Mouse (Mus musculus): ENCODE data around the gene Tacc2. TPM values are rescaled to one million over a fixed set of nuclear protein-coding genes. Genes with fewer than 3 reads are reported as not detected.
A peak's percentile ranks its signal among the peaks of the same experiment; 100 is the strongest.

Gene Tacc2
- polyA plus RNA-seq, 1 experiment from 2014 or later, result 19.8 TPM

GRCm38 (mm10) chr7:130543181-130543580 is 34.1 kb upstream of the Tacc2 start:
- no peak overlapping the region for H3K4me2 ChIP-seq (replicated peaks; ENCODE audit: low read depth, low read length)
- no peak overlapping the region for H3K4me3 ChIP-seq (ENCODE audit: low read depth, low read length)
- H3K9me3 ChIP-seq (ENCODE audit: low read length), result no peaks in the 10 kb centered on the region
- peaks cover 2% of the 10 kb centered on the region; the same call in 1 of the 2 replicates for H3K4me1 ChIP-seq (ENCODE audit: insufficient read depth, low read depth, low read length)
- H3K27me3 ChIP-seq (replicated peaks; ENCODE audit: insufficient read depth, low read length), result no peaks in the 10 kb centered on the region
- ATAC-seq (no peak), DNase-seq (ENCODE audit: low spot score) (no peak)
- H3K9ac ChIP-seq (replicated peaks; ENCODE audit: low read depth), result no peak overlapping the region
- TF ChIP-seq EP300 (IDR thresholded peaks at IDR 0.05) (no peak), CTCF (IDR thresholded peaks at IDR 0.05) (no peak)
- H3K36me3 ChIP-seq (ENCODE audit: insufficient read depth, low read length), result peaks cover 16% of the 10 kb centered on the region
- over 99% methylated on average over 4 of the region's 4 CpGs for WGBS
- no peak overlapping the region for H3K27ac ChIP-seq (ENCODE audit: low read length)

DNA sequence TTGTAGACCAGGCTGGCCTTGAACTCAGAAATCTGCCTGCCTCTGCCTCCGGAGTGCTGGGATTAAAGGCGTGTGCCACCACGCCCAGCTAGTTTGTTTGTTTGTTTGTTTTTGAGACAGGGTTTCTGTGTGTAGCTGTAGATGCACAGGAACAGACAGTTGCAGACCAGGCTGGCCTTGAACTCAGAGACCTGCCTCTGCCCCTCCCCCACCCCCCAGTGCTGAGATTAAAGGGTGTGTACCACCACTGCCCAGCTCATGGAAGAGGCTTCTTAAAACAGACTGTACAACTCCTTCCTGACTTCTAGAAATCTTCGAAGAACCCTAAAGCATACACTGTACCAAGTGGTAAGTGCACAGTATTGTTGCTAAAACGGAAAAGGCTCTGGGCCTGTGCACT is 31.8 kb upstream of the Tacc2 start:
- 0 out of 2 replicates have a peak, but pooled peaks cover 4% of the 10 kb centered on the region for H3K36me3 ChIP-seq (ENCODE audit: insufficient read depth, low read length)
- TF ChIP-seq CTCF (IDR thresholded peaks at IDR 0.05) (no peak), EP300 (IDR thresholded peaks at IDR 0.05) (no peak)
- H3K27ac ChIP-seq (ENCODE audit: low read length), result 0 out of 2 replicates have a peak overlapping the region, but pooled peaks have one; percentile 99
- DNase-seq (ENCODE audit: low spot score) (no peak), ATAC-seq (no peak)
- peaks cover 2% of the 10 kb centered on the region; the same call in 1 of the 2 replicates for H3K4me1 ChIP-seq (ENCODE audit: insufficient read depth, low read depth, low read length)
- 90% methylated on average over 5 of the region's 5 CpGs for WGBS
- H3K9me3 ChIP-seq (ENCODE audit: low read length), result no peaks in the 10 kb centered on the region
- H3K27me3 ChIP-seq (replicated peaks; ENCODE audit: insufficient read depth, low read length), result no peaks in the 10 kb centered on the region
- peak overlapping the region; percentile 68; the same call in 1 of the 2 replicates for H3K4me2 ChIP-seq (replicated peaks; ENCODE audit: low read depth, low read length)
- no peak overlapping the region for H3K9ac ChIP-seq (replicated peaks; ENCODE audit: low read depth)
- H3K4me3 ChIP-seq (ENCODE audit: low read depth, low read length), result no peak overlapping the region

DNA sequence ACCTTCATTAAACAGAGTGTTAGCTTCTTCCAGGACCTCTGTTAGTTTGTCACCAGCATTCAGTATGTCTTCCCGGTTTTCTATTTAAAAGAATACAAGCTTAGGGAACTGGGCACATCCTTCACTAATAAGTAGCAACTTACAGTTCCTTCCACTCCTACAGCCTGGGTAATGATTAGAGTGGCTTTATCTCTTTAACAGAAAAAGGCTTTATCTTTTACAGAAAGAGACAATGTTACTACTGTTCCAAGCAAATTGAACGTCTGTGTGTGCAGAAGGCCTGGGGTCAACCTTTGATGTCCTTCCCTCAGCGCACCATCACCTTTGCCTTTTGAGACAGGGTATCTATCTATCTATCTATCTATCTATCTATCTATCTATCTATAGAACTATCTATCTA is 31.3 kb upstream of the Tacc2 start:
- H3K36me3 ChIP-seq (ENCODE audit: insufficient read depth, low read length), result 0 out of 2 replicates have a peak, but pooled peaks cover 4% of the 10 kb centered on the region
- H3K9ac ChIP-seq (replicated peaks; ENCODE audit: low read depth), result peak overlapping the region; percentile 98
- 40% methylated on average over 3 of the region's 3 CpGs for WGBS
- TF ChIP-seq CTCF (IDR thresholded peaks at IDR 0.05) (no peak), EP300 (IDR thresholded peaks at IDR 0.05) (no peak)
- H3K4me3 ChIP-seq (ENCODE audit: low read depth, low read length), result peak overlapping the region; percentile 96
- no peak for ATAC-seq
- no peaks in the 10 kb centered on the region for H3K27me3 ChIP-seq (replicated peaks; ENCODE audit: insufficient read depth, low read length)
- H3K4me2 ChIP-seq (replicated peaks; ENCODE audit: low read depth, low read length), result peak overlapping the region; percentile 68
- no peaks in the 10 kb centered on the region for H3K9me3 ChIP-seq (ENCODE audit: low read length)
- DNase-seq (ENCODE audit: low spot score), result no peak
- peaks cover 2% of the 10 kb centered on the region; the same call in 1 of the 2 replicates for H3K4me1 ChIP-seq (ENCODE audit: insufficient read depth, low read depth, low read length)
- 0 out of 2 replicates have a peak overlapping the region, but pooled peaks have one; percentile 99 for H3K27ac ChIP-seq (ENCODE audit: low read length)

- Histone ChIP-seq H3K27me3 (replicated peaks; ENCODE audit: insufficient read depth, low read length) (no peaks in the 10 kb centered on the region), H3K4me1 (ENCODE audit: insufficient read depth, low read depth, low read length) (peaks cover 2% of the 10 kb centered on the region; the same call in 1 of the 2 replicates), H3K4me3 (ENCODE audit: low read depth, low read length) (peak overlapping the region; percentile 96), H3K4me2 (replicated peaks; ENCODE audit: low read depth, low read length) (peak overlapping the region; percentile 68), H3K9ac (replicated peaks; ENCODE audit: low read depth) (peak overlapping the region; percentile 98), H3K9me3 (ENCODE audit: low read length) (no peaks in the 10 kb centered on the region), H3K36me3 (ENCODE audit: insufficient read depth, low read length) (0 out of 2 replicates have a peak, but pooled peaks cover 4% of the 10 kb centered on the region), H3K27ac (ENCODE audit: low read length) (peak overlapping the region; percentile 99)
- no peak for ATAC-seq
- no peak for DNase-seq (ENCODE audit: low spot score)
- WGBS, result 5% methylated on average over 7 of the region's 7 CpGs
- TF ChIP-seq EP300 (IDR thresholded peaks at IDR 0.05) (no peak), CTCF (IDR thresholded peaks at IDR 0.05) (no peak)
These were observed 30.8 kb upstream of the Tacc2 start for GRCm38 (mm10) chr7:130546421-130546790.

DNA sequence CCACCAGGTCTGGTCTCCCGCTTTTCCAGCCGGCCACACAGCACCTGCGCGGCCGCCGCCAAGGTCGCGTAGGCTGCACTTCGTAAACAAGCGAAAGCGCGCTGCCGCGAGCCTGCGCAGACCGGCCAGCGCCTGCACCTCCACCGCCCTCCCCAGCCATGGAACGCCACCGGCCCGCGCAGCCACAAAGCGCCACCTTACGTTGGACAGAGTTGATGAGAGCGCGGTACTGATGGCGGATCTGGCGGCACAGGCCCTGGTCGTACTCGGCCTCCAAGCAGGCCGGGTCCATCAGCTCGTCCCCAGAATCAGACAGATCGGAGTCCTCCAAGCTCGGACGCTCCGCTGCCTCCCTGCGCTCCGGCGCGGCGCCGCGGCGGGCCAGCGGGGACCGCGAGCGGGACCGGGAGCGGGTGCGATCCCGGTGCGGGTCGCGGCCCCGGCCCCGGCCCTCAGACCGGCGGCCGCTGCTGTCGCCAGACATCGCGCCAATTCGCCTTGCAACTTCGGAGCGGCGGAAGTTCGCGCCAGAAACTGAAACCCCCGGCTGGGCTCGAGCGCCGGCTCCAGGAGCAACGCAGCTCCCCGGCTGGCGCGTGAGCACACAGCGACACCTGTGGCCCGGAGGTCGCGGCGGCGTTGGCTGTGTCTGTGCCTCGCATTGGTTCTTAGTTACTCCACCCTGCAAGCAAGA is 30.3 kb upstream of the Tacc2 start:
- under 1% methylated on average over 84 of the region's 84 CpGs for WGBS
- H3K4me1 ChIP-seq (ENCODE audit: insufficient read depth, low read depth, low read length), result peaks cover 2% of the 10 kb centered on the region; the same call in 1 of the 2 replicates

DNA sequence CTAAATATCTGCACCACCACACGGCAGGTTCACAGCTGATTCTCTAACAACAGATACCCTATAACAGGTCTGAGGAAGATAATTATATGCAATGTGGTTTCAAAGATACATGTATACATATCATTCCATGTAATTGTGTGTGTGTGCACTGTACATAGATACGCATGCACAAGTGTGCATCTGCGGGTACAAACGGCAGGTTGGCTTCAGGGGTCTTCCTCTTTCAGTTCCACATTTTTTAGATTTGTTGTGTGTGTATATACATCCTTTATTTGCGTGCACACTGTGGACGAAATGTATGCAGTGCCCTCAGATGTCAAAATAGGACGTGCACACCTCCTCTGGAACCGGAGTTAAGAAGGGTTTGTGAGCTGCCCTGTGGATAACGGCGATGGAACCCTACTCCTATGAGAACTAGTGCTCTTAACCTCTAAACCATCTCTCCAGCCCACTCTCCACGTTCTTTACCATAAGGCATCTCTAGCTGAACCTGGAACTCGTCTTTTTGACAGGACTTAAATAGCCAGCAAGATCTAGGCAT is 29.5 kb upstream of the Tacc2 start:
- H3K27ac ChIP-seq (ENCODE audit: low read length), result peak overlapping the region; percentile 99; the same call in 1 of the 2 replicates
- H3K27me3 ChIP-seq (replicated peaks; ENCODE audit: insufficient read depth, low read length), result no peaks in the 10 kb centered on the region
- TF ChIP-seq EP300 (IDR thresholded peaks at IDR 0.05) (no peak), CTCF (IDR thresholded peaks at IDR 0.05) (no peak)
- no peak overlapping the region for H3K9ac ChIP-seq (replicated peaks; ENCODE audit: low read depth)
- no peak for DNase-seq (ENCODE audit: low spot score)
- H3K36me3 ChIP-seq (ENCODE audit: insufficient read depth, low read length), result 0 out of 2 replicates have a peak, but pooled peaks cover 4% of the 10 kb centered on the region
- ATAC-seq, result no peak
- no peaks in the 10 kb centered on the region for H3K9me3 ChIP-seq (ENCODE audit: low read length)
- no peak overlapping the region for H3K4me2 ChIP-seq (replicated peaks; ENCODE audit: low read depth, low read length)
- WGBS, result 77% methylated on average over 12 of the region's 12 CpGs
- peaks cover 2% of the 10 kb centered on the region; the same call in 1 of the 2 replicates for H3K4me1 ChIP-seq (ENCODE audit: insufficient read depth, low read depth, low read length)
- H3K4me3 ChIP-seq (ENCODE audit: low read depth, low read length), result peak overlapping the region; percentile 96; the same call in 1 of the 2 replicates

More for the DNA sequence above, 30.3 kb upstream of the Tacc2 start:
- H3K9ac ChIP-seq (replicated peaks; ENCODE audit: low read depth), result peak overlapping the region; percentile 98
- DNase-seq (ENCODE audit: low spot score), result peak; percentile 94
- H3K27me3 ChIP-seq (replicated peaks; ENCODE audit: insufficient read depth, low read length), result no peaks in the 10 kb centered on the region
- H3K27ac ChIP-seq (ENCODE audit: low read length), result peak overlapping the region; percentile 99
- H3K36me3 ChIP-seq (ENCODE audit: insufficient read depth, low read length), result 0 out of 2 replicates have a peak, but pooled peaks cover 4% of the 10 kb centered on the region
- peak; percentile 97 for ATAC-seq
- TF ChIP-seq CTCF (IDR thresholded peaks at IDR 0.05) (peak; percentile 90), EP300 (IDR thresholded peaks at IDR 0.05) (no peak)
- H3K4me2 ChIP-seq (replicated peaks; ENCODE audit: low read depth, low read length), result peak overlapping the region; percentile 68
- peak overlapping the region; percentile 96 for H3K4me3 ChIP-seq (ENCODE audit: low read depth, low read length)
- no peaks in the 10 kb centered on the region for H3K9me3 ChIP-seq (ENCODE audit: low read length)
